Mouse (Mus musculus) left cerebral cortex, postnatal 10 days (tissue): ENCODE results near the gene Rusc1. TPM values are rescaled to one million over a fixed set of nuclear protein-coding genes. Genes with fewer than 3 reads are reported as not detected.
A peak's percentile ranks its signal among the peaks of the same experiment; 100 is the strongest.

Source experiments
- DNase-seq, 2 experiments: peaks; one replicate each; pipeline ENCODE4 v3.0.0; 2021 to 2022; ENCODE audit warnings: low spot score in 2 of 2, mixed read lengths in 1 of 2; ENCODE audit errors: extremely low spot score in 1 of 2
- intact Hi-C: fragments of 180-260 bp; cut with DNase I; formaldehyde crosslinking; loops from one replicate; pipeline ENCODE4 v1.15.1; 2025
- total RNA-seq, 2 experiments: library from RNA; stranded (reverse); gene quantifications; 2 replicates each; pipeline ENCODE4 v1.2.3; 2021

Gene Rusc1
- 100 to 1,000 TPM; 208 to 210 TPM for total RNA-seq

- DNase-seq: peak; percentile 92 to 94
- intact Hi-C loops: no loop called here
These were observed at the start of gene Rusc1 for GRCm38 (mm10) chr3:89093175-89093574. TSS of gene Rusc1 (minus strand) at chr3:89093311.

GRCm38 (mm10) chr3:89136365-89136764, 43.3 kb upstream of the Rusc1 start:
- intact Hi-C loops: no loop called here
- no peak for DNase-seq

- intact Hi-C loops: no loop called here
- DNase-seq: no peak
These were observed 42.8 kb upstream of the Rusc1 start, which contains the start of gene Pklr for GRCm38 (mm10) chr3:89135958-89136357. TSS of gene Pklr (plus strand) at chr3:89136142.

GRCm38 (mm10) chr3:89133752-89134151, 40.6 kb upstream of the Rusc1 start:
- DNase-seq: no peak
- intact Hi-C loops: no loop called here

GRCm38 (mm10) chr3:89133063-89133450, 39.9 kb upstream of the Rusc1 start:
- intact Hi-C loops: no loop called here
- DNase-seq: no peak

- intact Hi-C loops: no loop called here
- peak in 1 of 2 experiments; percentile 63 for DNase-seq
These were observed 39.4 kb upstream of the Rusc1 start for GRCm38 (mm10) chr3:89132285-89133062.

GRCm38 (mm10) chr3:89131816-89132215, 38.7 kb upstream of the Rusc1 start:
- intact Hi-C loops: no loop called here
- DNase-seq: peak in 1 of 2 experiments; percentile 56

GRCm38 (mm10) chr3:89129908-89130307, 36.8 kb upstream of the Rusc1 start:
- intact Hi-C loops: no loop called here
- DNase-seq: no peak

GRCm38 (mm10) chr3:89125981-89126380, 32.9 kb upstream of the Rusc1 start:
- DNase-seq: no peak
- intact Hi-C loops: no loop called here

- peak in 1 of 2 experiments; percentile 65 for DNase-seq
- intact Hi-C loops: no loop called here
These were observed 31.1 kb upstream of the Rusc1 start for GRCm38 (mm10) chr3:89124241-89124640.

GRCm38 (mm10) chr3:89123313-89123712, 30.2 kb upstream of the Rusc1 start:
- intact Hi-C loops: no loop called here

GRCm38 (mm10) chr3:89115522-89115921, 22.4 kb upstream of the Rusc1 start:
- intact Hi-C loops: loop anchor here (5.0 kb wide), 1 partner anchor 42 kb away; no protein-coding TSS in a partner anchor
- DNase-seq: no peak

More at GRCm38 (mm10) chr3:89123313-89123712, 30.2 kb upstream of the Rusc1 start:
- no peak for DNase-seq

- DNase-seq: no peak
- intact Hi-C loops: no loop called here
These were observed 19.9 kb upstream of the Rusc1 start for GRCm38 (mm10) chr3:89113058-89113457.

- no peak for DNase-seq
- intact Hi-C loops: no loop called here
These were observed 15.0 kb upstream of the Rusc1 start for GRCm38 (mm10) chr3:89108146-89108545.

- intact Hi-C loops: no loop called here
- no peak for DNase-seq
These were observed 14.4 kb upstream of the Rusc1 start for GRCm38 (mm10) chr3:89107545-89107944.

GRCm38 (mm10) chr3:89106881-89107280, 13.8 kb upstream of the Rusc1 start:
- no peak for DNase-seq
- intact Hi-C loops: no loop called here

- intact Hi-C loops: no loop called here
- DNase-seq: no peak
These were observed 10.1 kb upstream of the Rusc1 start for GRCm38 (mm10) chr3:89103291-89103595.

GRCm38 (mm10) chr3:89102495-89103290, 9.6 kb upstream of the Rusc1 start:
- DNase-seq: no peak
- intact Hi-C loops: no loop called here

- DNase-seq: peak; percentile 97 to 99
- intact Hi-C loops: no loop called here
These were observed 8.8 kb upstream of the Rusc1 start, which contains the start of gene Fdps for GRCm38 (mm10) chr3:89101812-89102494. TSS of gene Fdps (minus strand) at chr3:89101959.
